Mouse (Mus musculus): ENCODE data around the gene Epb41l4b. TPM values are rescaled to one million over a fixed set of nuclear protein-coding genes. Genes with fewer than 3 reads are reported as not detected.

Gene Epb41l4b
- total RNA-seq, 2 experiments from 2014 or later = 24.9 to 29.8 TPM

GRCm38 (mm10) chr4:57153838-57154237 is 10.6 kb upstream of the Epb41l4b start:
- no peak for DNase-seq (ENCODE audit: low spot score in 2 of 2)

GRCm38 (mm10) chr4:57153068-57153835 is 10.0 kb upstream of the Epb41l4b start:
- DNase-seq (ENCODE audit: low spot score in 2 of 2) = no peak

DNA sequence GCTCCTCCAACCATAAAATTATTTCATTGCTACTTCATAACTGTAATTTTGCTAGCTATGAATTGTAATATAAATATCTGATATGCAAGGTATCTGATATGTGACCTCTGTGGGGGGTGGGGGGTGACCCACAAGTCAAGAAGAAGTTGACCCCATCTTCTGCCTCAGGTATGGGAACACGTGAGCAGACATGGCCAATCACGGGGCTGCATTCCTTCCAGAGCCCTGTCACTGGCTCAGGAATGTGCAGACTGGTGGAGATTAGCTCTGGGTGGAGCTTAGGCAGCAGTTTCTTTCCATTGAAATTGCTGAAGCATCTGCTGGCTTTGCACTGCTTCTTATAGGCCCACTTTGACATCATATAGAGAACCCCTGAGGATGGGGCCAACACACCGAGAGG is 4.9 kb upstream of the Epb41l4b start:
- DNase-seq (ENCODE audit: low spot score in 2 of 2) = no peak

- DNase-seq (ENCODE audit: low spot score in 2 of 2) = no peak
These were observed 737 bp downstream of the Epb41l4b start for GRCm38 (mm10) chr4:57142374-57143025.

GRCm38 (mm10) chr4:57141908-57142361 is 1.3 kb downstream of the Epb41l4b start:
- no peak for DNase-seq (ENCODE audit: low spot score in 2 of 2)

- peak in 1 of 2 experiments; percentile 43 for DNase-seq (ENCODE audit: low spot score in 2 of 2)
These were observed 2.1 kb downstream of the Epb41l4b start for GRCm38 (mm10) chr4:57140992-57141717.

DNA sequence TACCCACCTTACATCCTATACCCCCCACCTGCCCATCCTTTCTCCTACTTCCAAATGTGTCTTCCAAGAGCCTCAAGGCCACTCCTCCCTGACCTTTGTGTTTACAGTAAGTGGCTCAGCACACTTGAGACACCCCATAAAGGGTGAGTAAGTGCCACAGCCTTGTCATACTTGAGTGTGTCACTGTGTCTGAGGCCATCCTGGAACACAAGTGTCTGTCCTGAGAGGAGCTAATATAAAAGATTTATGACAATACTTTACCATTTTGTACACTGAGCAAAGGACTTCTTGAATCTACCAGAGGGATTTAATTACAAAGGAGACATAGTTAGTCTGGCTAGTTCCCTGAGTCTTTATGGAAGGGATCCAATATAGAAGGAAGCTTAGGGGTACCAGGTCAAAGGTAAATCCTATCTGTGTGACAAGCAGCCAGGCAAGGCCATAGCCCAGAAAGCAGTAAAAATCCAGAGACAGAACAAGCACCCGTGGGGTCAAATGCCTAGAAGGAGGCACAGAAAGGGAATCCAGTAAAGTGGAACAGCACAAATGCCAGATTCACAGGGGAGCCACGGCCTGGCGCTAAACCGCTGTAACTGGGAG is 2.9 kb downstream of the Epb41l4b start:
- no peak for DNase-seq (ENCODE audit: low spot score in 2 of 2)

DNA sequence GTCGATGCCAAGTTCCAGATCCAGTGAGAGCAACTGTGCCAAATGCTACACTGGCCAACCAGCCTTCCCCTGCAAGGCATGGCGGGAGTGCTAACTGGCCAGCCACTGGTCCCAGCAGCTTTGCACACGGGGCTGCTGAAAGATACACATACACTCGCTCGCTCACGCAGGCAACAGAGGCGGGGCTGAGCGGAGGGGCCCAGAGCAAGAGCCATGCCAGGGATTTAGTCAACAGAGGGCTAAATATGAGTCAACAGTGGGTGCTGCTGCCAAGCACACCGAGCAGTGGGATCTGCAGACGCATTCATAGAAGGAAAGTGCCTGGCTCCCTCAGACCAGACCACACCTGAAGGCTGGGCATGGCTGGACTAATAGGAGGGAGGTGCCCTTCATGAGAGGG is 3.8 kb downstream of the Epb41l4b start:
- DNase-seq (ENCODE audit: low spot score in 2 of 2) = peak; percentile 20 to 57

DNA sequence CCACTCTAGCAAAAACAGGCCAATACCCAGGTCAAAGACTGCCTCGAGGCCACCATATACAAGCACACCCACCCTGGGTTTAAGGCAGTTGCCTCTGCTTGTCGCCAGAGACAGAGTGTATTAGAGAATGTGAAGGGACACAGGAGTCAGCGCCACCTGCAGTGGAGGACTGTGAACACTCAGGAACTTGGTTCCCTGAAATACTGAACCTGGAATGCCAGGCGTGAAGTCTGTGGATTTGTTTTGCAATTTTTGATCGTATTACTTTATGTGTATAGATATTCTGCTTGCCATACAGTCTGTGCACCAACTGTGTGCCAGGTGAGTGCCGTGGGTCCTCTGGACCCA is 5.2 kb downstream of the Epb41l4b start:
- no peak for DNase-seq (ENCODE audit: low spot score in 2 of 2)

- no peak for DNase-seq (ENCODE audit: low spot score in 2 of 2)
These were observed 5.7 kb downstream of the Epb41l4b start for GRCm38 (mm10) chr4:57137371-57138092.

DNA sequence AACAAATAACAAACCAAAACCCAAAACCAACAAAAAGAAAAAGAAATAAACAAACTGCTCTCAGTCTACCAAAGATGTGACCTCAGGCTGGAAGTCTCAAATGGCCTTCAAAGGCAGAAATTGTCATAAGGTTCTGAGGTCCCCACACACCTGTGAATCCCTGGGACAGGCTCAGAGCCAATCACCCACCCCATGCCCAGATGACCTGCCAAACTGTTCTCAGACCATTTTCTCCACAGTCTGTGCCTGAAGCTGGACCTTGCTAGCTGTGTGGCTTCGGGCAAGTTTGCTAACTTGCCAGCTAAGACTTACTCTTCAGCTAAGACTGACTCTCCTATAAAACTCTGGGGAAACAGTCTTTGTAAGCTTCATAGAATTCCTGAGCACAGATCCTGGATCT is 7.8 kb downstream of the Epb41l4b start:
- no peak for DNase-seq (ENCODE audit: low spot score in 2 of 2)

GRCm38 (mm10) chr4:57134554-57134953 is 8.7 kb downstream of the Epb41l4b start:
- no peak for DNase-seq (ENCODE audit: low spot score in 2 of 2)

DNA sequence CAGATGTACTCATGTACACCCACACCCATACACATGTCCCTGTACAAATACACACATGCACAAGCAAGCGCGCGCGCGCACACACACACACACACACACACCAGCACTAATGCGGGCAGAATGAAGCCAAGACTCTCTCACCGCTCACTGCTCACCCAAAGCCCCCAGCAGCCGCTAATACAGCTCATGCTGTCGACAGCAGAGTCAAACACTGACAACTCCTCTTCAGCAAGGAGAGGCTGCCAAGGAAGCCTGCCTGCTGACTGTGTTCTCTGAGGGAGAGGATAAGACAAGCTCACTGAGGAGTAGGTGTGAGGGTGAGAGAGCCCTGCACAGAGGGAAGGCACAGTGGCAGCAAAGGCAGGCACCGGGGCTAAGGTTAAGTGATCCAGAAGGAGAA is 11.4 kb downstream of the Epb41l4b start:
- DNase-seq (ENCODE audit: low spot score in 2 of 2) = peak; percentile 30 to 44

GRCm38 (mm10) chr4:57129718-57130515 is 13.3 kb downstream of the Epb41l4b start:
- no peak for DNase-seq (ENCODE audit: low spot score in 2 of 2)

GRCm38 (mm10) chr4:57123003-57123402 is 20.2 kb downstream of the Epb41l4b start:
- no peak for DNase-seq (ENCODE audit: low spot score in 2 of 2)

GRCm38 (mm10) chr4:57122166-57122565 is 21.1 kb downstream of the Epb41l4b start:
- no peak for DNase-seq (ENCODE audit: low spot score in 2 of 2)

GRCm38 (mm10) chr4:57120563-57120962 is 22.7 kb downstream of the Epb41l4b start:
- no peak for DNase-seq (ENCODE audit: low spot score in 2 of 2)

DNA sequence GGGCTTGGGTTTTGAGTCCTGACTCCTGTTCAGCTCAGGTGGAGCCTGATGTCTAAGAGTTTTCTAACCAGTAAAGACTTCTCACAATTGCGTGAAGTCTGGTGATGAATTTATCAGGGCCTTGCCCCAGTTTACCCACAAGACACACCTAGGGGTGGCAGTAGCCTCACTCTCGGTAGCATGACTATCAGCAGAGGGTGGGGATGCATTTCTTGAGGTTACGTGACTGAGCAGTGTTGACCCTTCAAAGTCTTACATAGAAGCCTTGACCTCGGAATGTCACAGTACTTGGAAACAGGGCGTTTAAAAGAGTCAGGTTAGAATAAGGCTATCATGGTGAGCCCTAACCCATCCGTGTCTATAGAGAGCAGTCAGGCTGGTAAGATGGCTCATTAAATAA is 23.3 kb downstream of the Epb41l4b start:
- no peak for DNase-seq (ENCODE audit: low spot score in 2 of 2)

DNA sequence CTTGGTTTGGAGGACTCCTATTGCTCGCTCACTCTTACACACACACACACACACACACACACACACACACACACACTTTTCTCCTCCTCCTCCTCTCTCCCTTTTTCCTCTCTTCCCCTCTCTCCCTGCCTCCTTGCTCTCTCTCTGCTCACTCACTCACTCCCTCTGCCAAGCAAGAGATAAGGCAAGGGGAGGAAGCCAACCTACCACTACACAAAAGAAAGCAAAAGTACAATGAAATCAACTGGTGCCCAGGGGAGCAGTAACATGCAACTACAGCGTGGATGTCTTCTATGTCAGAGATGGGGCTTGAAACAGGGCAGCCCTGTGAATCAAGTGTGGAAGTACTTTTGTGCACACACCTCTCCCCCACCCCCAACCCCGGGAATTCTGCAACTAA is 24.4 kb downstream of the Epb41l4b start:
- DNase-seq (ENCODE audit: low spot score in 2 of 2) = no peak

DNA sequence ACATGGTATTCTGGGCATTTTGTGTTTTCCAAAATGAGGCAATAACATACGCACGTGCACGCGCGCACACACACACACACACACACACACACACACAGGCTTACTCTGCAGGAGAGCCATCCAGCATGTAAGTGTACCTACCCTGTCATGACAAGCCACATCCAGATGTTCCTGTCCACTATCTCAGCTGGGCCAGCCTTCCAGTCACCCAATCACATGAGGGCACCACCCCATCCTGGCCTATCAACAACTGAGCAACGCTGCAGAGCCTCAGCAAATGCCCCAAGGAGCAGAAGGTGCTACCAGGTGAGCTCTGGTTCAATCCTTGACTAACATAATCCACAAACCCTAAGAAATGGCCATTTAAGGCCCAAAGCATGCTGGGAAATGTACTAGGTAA is 27.0 kb downstream of the Epb41l4b start:
- DNase-seq (ENCODE audit: low spot score in 2 of 2) = no peak

Measured in layer of hippocampus, adult 18-20 months (tissue).